Mouse (Mus musculus) limb, embryonic 10.5 days (tissue): Measurements from ENCODE around the gene Actn1. TPM values are rescaled to one million over a fixed set of nuclear protein-coding genes. Genes with fewer than 3 reads are reported as not detected.
"Not testable (repeated sequence)": the region's sequence is repeated elsewhere in the genome, so short reads cannot be mapped to it uniquely, and the experiment has no call there.

Experiments
- DNase-seq: peaks from one replicate; pipeline ENCODE4 v3.0.0-alpha.2; 2017; ENCODE audit warnings: low spot score
- H3K27ac ChIP-seq: fragments of 300-500 bp; sonication (generic); 2 replicates; pipeline ENCODE4 v1.5.1; 2016; ENCODE audit warnings: mild to moderate bottlenecking
- H3K27me3 ChIP-seq: fragments of 300-500 bp; sonication (generic); 2 replicates; pipeline ENCODE4 v1.6.1; 2016; ENCODE audit warnings: low read depth, mild to moderate bottlenecking; ENCODE audit not compliant: poor library complexity, severe bottlenecking
- H3K36me3 ChIP-seq: fragments of 300-500 bp; sonication (generic); 2 replicates; pipeline ENCODE4 v1.6.1; 2016; ENCODE audit warnings: mild to moderate bottlenecking, moderate library complexity
- H3K4me1 ChIP-seq: fragments of 300-500 bp; sonication (generic); 2 replicates; pipeline ENCODE4 v1.6.1; 2016
- H3K4me3 ChIP-seq: fragments of 300-500 bp; sonication (generic); 2 replicates; pipeline ENCODE4 v1.5.1; 2016; ENCODE audit warnings: mild to moderate bottlenecking, moderate library complexity
- H3K9me3 ChIP-seq: fragments of 300-500 bp; sonication (generic); replicated peaks from 2 replicates; pipeline ENCODE4 v1.6.1; 2016; ENCODE audit warnings: mild to moderate bottlenecking
- WGBS: fragments of 180-500 bp; shearing (Covaris S2); methylation state at CpG from one replicate; pipeline ENCODE4 v1.1.7; 2016; 5-methylcytosine and 5-hydroxymethylcytosine counted together
- polyA plus RNA-seq: library from polyadenylated mRNA; unstranded; fragments of >200 nt; fragmentation: Nextera tagmentation; extraction: Ambion mirVana; gene quantifications from 2 replicates; pipeline ENCODE4 v1.2.1, GENCODE M21; 2016

The Actn1 gene
- polyA plus RNA-seq, 1 experiment from 2014 or later: 48.6 TPM

- WGBS: 90% methylated on average over 5 of the region's 5 CpGs
- Histone ChIP-seq H3K9me3 (no peaks in the 10 kb centered on the region), H3K4me3 (no peak overlapping the region), H3K4me1 (peaks cover 38% of the 10 kb centered on the region), H3K27me3 (no peaks in the 10 kb centered on the region), H3K27ac (no peak overlapping the region), H3K36me3 (no peaks in the 10 kb centered on the region)
- DNase-seq: no peak
Measured at GRCm38 (mm10) chr12:80275187-80275820, 15.1 kb upstream of the Actn1 start.

- peaks cover 37% of the 10 kb centered on the region for H3K4me1 ChIP-seq
- H3K4me3 ChIP-seq: peak overlapping the region; percentile 36; the same call in 1 of the 2 replicates
- H3K9me3 ChIP-seq: no peaks in the 10 kb centered on the region
- H3K27me3 ChIP-seq: no peaks in the 10 kb centered on the region
- no peaks in the 10 kb centered on the region for H3K36me3 ChIP-seq
- WGBS: 15% methylated on average over 10 of the region's 10 CpGs
- peak; percentile 68 for DNase-seq
- peak overlapping the region; percentile 75 for H3K27ac ChIP-seq
Measured at GRCm38 (mm10) chr12:80273020-80273686, 13.0 kb upstream of the Actn1 start.

GRCm38 (mm10) chr12:80271806-80272205 is 11.6 kb upstream of the Actn1 start:
- Histone ChIP-seq H3K4me1 (peaks cover 37% of the 10 kb centered on the region), H3K9me3 (no peaks in the 10 kb centered on the region), H3K27me3 (no peaks in the 10 kb centered on the region), H3K27ac (no peak overlapping the region), H3K4me3 (no peak overlapping the region), H3K36me3 (no peaks in the 10 kb centered on the region)
- DNase-seq: no peak
- WGBS: 23% methylated on average over 5 of the region's 5 CpGs

- peak overlapping the region; percentile 81 for H3K27ac ChIP-seq
- WGBS: 4% methylated on average over 3 of the region's 3 CpGs
- no peaks in the 10 kb centered on the region for H3K36me3 ChIP-seq
- H3K9me3 ChIP-seq: no peaks in the 10 kb centered on the region
- no peak for DNase-seq
- peak overlapping the region; percentile 6; the same call in 1 of the 2 replicates for H3K4me3 ChIP-seq
- H3K4me1 ChIP-seq: peaks cover 37% of the 10 kb centered on the region
- no peaks in the 10 kb centered on the region for H3K27me3 ChIP-seq
Measured at GRCm38 (mm10) chr12:80270924-80271323, 10.8 kb upstream of the Actn1 start.

- H3K27ac ChIP-seq: no peak overlapping the region
- WGBS: 89% methylated on average over 2 of the region's 2 CpGs
- no peaks in the 10 kb centered on the region for H3K9me3 ChIP-seq
Measured at GRCm38 (mm10) chr12:80269303-80269702, 9.1 kb upstream of the Actn1 start.

GRCm38 (mm10) chr12:80267962-80268361 is 7.8 kb upstream of the Actn1 start:
- no peak overlapping the region for H3K27ac ChIP-seq
- H3K9me3 ChIP-seq: no peaks in the 10 kb centered on the region
- no peaks in the 10 kb centered on the region for H3K27me3 ChIP-seq
- H3K4me1 ChIP-seq: peaks cover 24% of the 10 kb centered on the region
- H3K36me3 ChIP-seq: no peaks in the 10 kb centered on the region
- DNase-seq: no peak
- no peak overlapping the region for H3K4me3 ChIP-seq
- 86% methylated on average over 6 of the region's 6 CpGs for WGBS

More at GRCm38 (mm10) chr12:80269303-80269702, 9.1 kb upstream of the Actn1 start:
- Histone ChIP-seq H3K4me1 (peaks cover 36% of the 10 kb centered on the region), H3K27me3 (no peaks in the 10 kb centered on the region), H3K36me3 (no peaks in the 10 kb centered on the region), H3K4me3 (no peak overlapping the region)
- DNase-seq: no peak

- not testable (repeated sequence) for DNase-seq, H3K36me3 ChIP-seq, H3K27ac ChIP-seq, H3K27me3 ChIP-seq, H3K4me3 ChIP-seq, H3K9me3 ChIP-seq
- 85% methylated on average over 7 of the region's 7 CpGs for WGBS
- H3K4me1 ChIP-seq: peaks cover 11% of the 10 kb centered on the region
Measured at GRCm38 (mm10) chr12:80264388-80264787, 4.2 kb upstream of the Actn1 start.

GRCm38 (mm10) chr12:80260744-80261695 is 849 bp upstream of the Actn1 start:
- Histone ChIP-seq H3K27ac (peak overlapping the region; percentile 98), H3K36me3 (peaks cover 6% of the 10 kb centered on the region; the same call in 1 of the 2 replicates), H3K9me3 (no peaks in the 10 kb centered on the region), H3K27me3 (no peaks in the 10 kb centered on the region), H3K4me1 (peaks cover 36% of the 10 kb centered on the region), H3K4me3 (peak overlapping the region; percentile 94)
- DNase-seq: peak; percentile 43
- 14% methylated on average over 25 of the region's 25 CpGs for WGBS

- WGBS: under 1% methylated on average over 63 of the region's 64 CpGs
- DNase-seq: peak; percentile 88
- H3K27me3 ChIP-seq: no peaks in the 10 kb centered on the region
- H3K9me3 ChIP-seq: no peaks in the 10 kb centered on the region
- peak overlapping the region; percentile 98 for H3K27ac ChIP-seq
- H3K4me3 ChIP-seq: peak overlapping the region; percentile 94
- H3K36me3 ChIP-seq: peaks cover 15% of the 10 kb centered on the region; the same call in 1 of the 2 replicates
- H3K4me1 ChIP-seq: peaks cover 43% of the 10 kb centered on the region
Measured at GRCm38 (mm10) chr12:80259216-80260055, 735 bp downstream of the Actn1 start.

GRCm38 (mm10) chr12:80258520-80259215 is 1.5 kb downstream of the Actn1 start:
- Histone ChIP-seq H3K27me3 (no peaks in the 10 kb centered on the region), H3K4me1 (peaks cover 50% of the 10 kb centered on the region), H3K9me3 (no peaks in the 10 kb centered on the region), H3K4me3 (peak overlapping the region; percentile 94), H3K36me3 (peaks cover 18% of the 10 kb centered on the region), H3K27ac (peak overlapping the region; percentile 98)
- DNase-seq: peak; percentile 46
- WGBS: under 1% methylated on average over 22 of the region's 22 CpGs

GRCm38 (mm10) chr12:80251978-80252377 is 8.2 kb downstream of the Actn1 start:
- 64% methylated on average over 2 of the region's 2 CpGs for WGBS
- H3K4me1 ChIP-seq: peaks cover 73% of the 10 kb centered on the region

More at GRCm38 (mm10) chr12:80251978-80252377, 8.2 kb downstream of the Actn1 start:
- Histone ChIP-seq H3K36me3 (peaks cover 38% of the 10 kb centered on the region), H3K27ac (no peak overlapping the region), H3K27me3 (no peaks in the 10 kb centered on the region), H3K4me3 (no peak overlapping the region), H3K9me3 (no peaks in the 10 kb centered on the region)
- DNase-seq: no peak
